Mouse (Mus musculus) forebrain, embryonic 16.5 days (tissue): ENCODE data around the gene Sat2. TPM values are rescaled to one million over a fixed set of nuclear protein-coding genes. Genes with fewer than 3 reads are reported as not detected.
A peak's percentile ranks its signal among the peaks of the same experiment; 100 is the strongest.

ENCODE experiments used
- ATAC-seq: fragments of 200-750 bp; cut with Nextera tagmentation; 2 replicates; pipeline ENCODE4 v1.8.0; 2017; ENCODE audit warnings: mild to moderate bottlenecking, moderate library complexity
- H3K27ac ChIP-seq: fragments of 300-500 bp; sonication (generic); 2 replicates; pipeline ENCODE4 v1.5.1; 2014; ENCODE audit warnings: low read length, control low read depth
- H3K27me3 ChIP-seq: fragments of 300-500 bp; sonication (generic); replicated peaks from 2 replicates; pipeline ENCODE4 v1.6.1; 2014; ENCODE audit warnings: low read length; ENCODE audit not compliant: control insufficient read depth, insufficient read depth
- H3K36me3 ChIP-seq: fragments of 300-500 bp; sonication (generic); 2 replicates; pipeline ENCODE4 v1.6.1; 2014; ENCODE audit not compliant: control insufficient read depth, insufficient read depth
- H3K4me1 ChIP-seq: fragments of 300-500 bp; sonication (generic); replicated peaks from 2 replicates; pipeline ENCODE4 v1.6.1; 2014; ENCODE audit warnings: low read length; ENCODE audit not compliant: control insufficient read depth, insufficient read depth
- H3K4me2 ChIP-seq: fragments of 300-500 bp; sonication (generic); 2 replicates; pipeline ENCODE4 v1.6.1; 2014; ENCODE audit warnings: mild to moderate bottlenecking, low read length, control low read depth
- H3K4me3 ChIP-seq: fragments of 300-500 bp; sonication (generic); replicated peaks from 2 replicates; pipeline ENCODE4 v1.5.1; 2014; ENCODE audit warnings: mild to moderate bottlenecking, low read length, control low read depth
- H3K9ac ChIP-seq: fragments of 300-500 bp; sonication (generic); replicated peaks from 2 replicates; pipeline ENCODE4 v1.6.1; 2014; ENCODE audit warnings: low read depth, low read length, control low read depth
- H3K9me3 ChIP-seq: fragments of 300-500 bp; sonication (generic); 2 replicates; pipeline ENCODE4 v1.6.1; 2016; ENCODE audit warnings: low read length; ENCODE audit not compliant: control insufficient read depth
- WGBS: fragments of 180-500 bp; shearing (Covaris S2); extraction: QIAGEN DNeasy Blood & Tissue Kit; methylation state at CpG from one replicate; pipeline ENCODE4 v1.1.7; 2014; 5-methylcytosine and 5-hydroxymethylcytosine counted together
- polyA plus RNA-seq: library from polyadenylated mRNA; unstranded; fragments of >200 nt; fragmentation: Nextera tagmentation; extraction: Ambion mirVana; gene quantifications from 2 replicates; pipeline ENCODE4 v1.2.1, GENCODE M21; 2015

Gene Sat2
- polyA plus RNA-seq, 1 experiment from 2014 or later, result 23.8 TPM

DNA sequence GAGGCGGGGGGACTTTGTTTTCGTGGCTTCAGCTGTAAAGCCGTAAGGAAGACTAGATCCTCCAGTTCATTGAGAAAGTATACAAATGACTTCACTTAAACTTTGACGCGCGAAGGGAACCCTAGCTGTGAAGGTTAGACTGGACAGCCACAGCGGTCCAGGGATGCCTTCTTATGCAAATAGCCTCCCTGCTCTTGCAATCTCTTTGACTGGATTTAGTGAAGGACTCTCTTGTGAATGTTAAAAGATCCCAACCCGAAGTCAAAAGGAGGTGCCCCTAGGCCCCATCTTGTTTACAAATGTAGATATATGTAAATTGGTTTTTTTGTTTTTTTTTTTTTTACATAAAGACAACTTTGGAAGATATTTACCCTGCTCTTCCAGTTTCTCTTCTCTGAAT, 40.0 kb upstream of the Sat2 start:
- Histone ChIP-seq H3K27ac (peak overlapping the region; percentile 94), H3K27me3 (no peaks in the 10 kb centered on the region), H3K4me3 (peak overlapping the region; percentile 65), H3K4me2 (peak overlapping the region; percentile 82), H3K36me3 (no peaks in the 10 kb centered on the region), H3K9ac (peak overlapping the region; percentile 68), H3K4me1 (peaks cover 28% of the 10 kb centered on the region), H3K9me3 (no peaks in the 10 kb centered on the region)
- ATAC-seq, result no peak
- WGBS, result under 1% methylated on average over 8 of the region's 8 CpGs

DNA sequence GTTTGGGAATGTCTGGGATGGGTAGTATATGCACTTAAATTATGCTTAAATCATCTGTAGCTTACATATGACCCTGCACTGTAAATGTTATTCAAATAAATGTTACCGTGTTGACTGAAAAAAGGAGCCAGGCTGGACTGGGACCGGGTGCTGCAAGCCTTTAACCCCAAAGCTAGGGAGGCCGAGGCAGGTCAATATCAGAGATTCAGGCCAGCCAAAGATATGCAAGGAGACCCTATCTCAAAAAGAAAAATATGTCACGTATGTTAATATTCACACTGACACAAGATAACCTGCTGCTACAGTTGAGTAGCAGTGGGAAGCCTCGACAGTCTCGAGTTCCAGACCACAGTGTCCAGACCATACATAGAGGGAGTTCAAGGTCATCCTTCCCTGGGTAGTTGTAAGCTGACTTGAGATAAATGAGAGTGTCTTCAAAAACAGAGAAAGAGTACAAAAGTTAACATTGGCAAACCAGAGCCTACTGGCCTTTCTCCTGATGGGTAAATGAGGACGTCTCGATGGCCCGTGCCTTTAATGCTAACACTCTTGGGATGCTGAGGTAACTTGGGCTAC, 39.5 kb upstream of the Sat2 start:
- Histone ChIP-seq H3K9me3 (no peaks in the 10 kb centered on the region), H3K27ac (no peak overlapping the region), H3K4me3 (peak overlapping the region; percentile 65; the same call in 1 of the 2 replicates), H3K4me1 (peaks cover 23% of the 10 kb centered on the region), H3K4me2 (peak overlapping the region; percentile 82), H3K27me3 (no peaks in the 10 kb centered on the region), H3K9ac (no peak overlapping the region), H3K36me3 (no peaks in the 10 kb centered on the region)
- WGBS, result 58% methylated on average over 9 of the region's 9 CpGs
- no peak for ATAC-seq

DNA sequence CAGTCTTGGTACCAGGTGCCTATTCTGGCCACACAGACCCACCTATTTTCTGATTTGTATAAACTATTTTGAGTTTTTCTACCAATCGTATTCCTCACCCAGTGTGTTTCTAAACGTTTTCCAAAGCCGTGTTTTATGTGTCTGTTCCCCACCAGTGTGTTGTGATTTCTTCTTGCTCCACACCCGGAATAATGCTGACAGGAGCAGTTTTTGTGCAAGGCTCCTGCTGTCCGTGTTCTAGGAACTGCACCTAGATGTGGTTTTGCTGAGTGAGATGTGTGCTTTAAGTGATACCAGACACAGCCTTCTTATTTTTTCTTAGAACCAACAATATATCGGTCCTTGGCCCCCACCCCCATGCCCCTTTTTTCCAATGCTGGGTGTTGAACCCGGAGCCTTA, 37.8 kb upstream of the Sat2 start:
- ATAC-seq, result no peak
- peaks cover 9% of the 10 kb centered on the region for H3K4me1 ChIP-seq
- no peak overlapping the region for H3K27ac ChIP-seq
- no peak overlapping the region for H3K4me3 ChIP-seq
- H3K4me2 ChIP-seq, result no peak overlapping the region
- whole genome bisulfite sequencing, result 85% methylated on average over 7 of the region's 7 CpGs
- peaks cover 6% of the 10 kb centered on the region; the same call in 1 of the 2 replicates for H3K36me3 ChIP-seq
- no peaks in the 10 kb centered on the region for H3K27me3 ChIP-seq
- no peak overlapping the region for H3K9ac ChIP-seq
- no peaks in the 10 kb centered on the region for H3K9me3 ChIP-seq

DNA sequence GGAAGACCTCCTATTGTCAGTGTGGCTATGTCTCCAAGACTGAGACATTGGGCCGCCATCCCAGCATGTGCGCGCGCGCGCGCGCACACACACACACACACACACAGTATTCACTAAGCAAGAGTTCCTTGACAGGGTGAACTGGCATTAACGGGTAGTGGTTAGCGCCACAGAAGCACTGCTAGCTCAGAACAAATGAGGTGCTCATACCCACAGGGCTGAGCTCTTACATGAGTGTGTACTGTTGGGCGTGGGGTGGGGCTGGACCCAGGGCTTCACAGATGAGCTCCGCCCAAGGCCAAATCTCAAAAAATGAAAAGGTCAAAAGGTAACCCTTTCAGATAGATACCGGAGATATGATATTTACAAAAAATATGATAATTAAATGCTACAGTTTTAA, 36.9 kb upstream of the Sat2 start:
- WGBS, result 94% methylated on average over 13 of the region's 13 CpGs
- no peak overlapping the region for H3K9ac ChIP-seq
- peaks cover 14% of the 10 kb centered on the region for H3K36me3 ChIP-seq
- no peak for ATAC-seq
- H3K9me3 ChIP-seq, result no peaks in the 10 kb centered on the region
- no peak overlapping the region for H3K27ac ChIP-seq
- H3K4me1 ChIP-seq, result peaks cover 9% of the 10 kb centered on the region
- H3K4me2 ChIP-seq, result no peak overlapping the region
- H3K4me3 ChIP-seq, result no peak overlapping the region
- H3K27me3 ChIP-seq, result no peaks in the 10 kb centered on the region

DNA sequence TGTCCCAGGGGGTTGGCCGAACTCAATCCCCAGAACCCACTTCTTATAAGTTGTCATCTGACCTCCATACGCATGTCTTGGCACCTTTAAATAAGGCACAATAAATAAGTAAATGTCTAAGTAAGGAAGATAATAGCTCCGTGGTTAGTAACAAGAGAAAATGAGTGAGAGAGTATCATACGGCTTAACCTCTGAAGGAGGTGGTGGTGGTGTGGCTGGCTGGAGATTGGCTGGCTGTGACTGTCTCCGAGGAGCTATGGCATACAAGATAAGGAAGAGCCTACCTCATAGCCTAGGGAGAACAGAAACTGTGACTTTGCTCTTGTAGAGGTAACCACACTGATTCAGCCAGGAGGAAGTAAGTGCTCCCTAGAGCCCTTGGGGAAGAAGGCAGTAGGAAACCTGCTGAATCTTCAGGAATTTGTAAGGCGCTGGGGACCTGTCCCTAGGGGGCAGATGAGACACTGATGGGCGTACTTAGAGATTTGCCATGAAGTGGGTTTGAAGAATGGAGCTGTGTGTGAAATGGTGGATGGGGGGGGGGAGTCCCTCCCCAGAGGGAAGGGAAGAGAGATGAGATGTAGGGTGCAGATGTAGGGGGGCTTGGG, 36.0 kb upstream of the Sat2 start:
- Histone ChIP-seq H3K4me3 (no peak overlapping the region), H3K9me3 (no peaks in the 10 kb centered on the region), H3K36me3 (peaks cover 18% of the 10 kb centered on the region), H3K27ac (no peak overlapping the region), H3K4me2 (no peak overlapping the region), H3K9ac (no peak overlapping the region), H3K4me1 (peaks cover 9% of the 10 kb centered on the region), H3K27me3 (no peaks in the 10 kb centered on the region)
- ATAC-seq, result no peak
- WGBS, result 81% methylated on average over 7 of the region's 7 CpGs

DNA sequence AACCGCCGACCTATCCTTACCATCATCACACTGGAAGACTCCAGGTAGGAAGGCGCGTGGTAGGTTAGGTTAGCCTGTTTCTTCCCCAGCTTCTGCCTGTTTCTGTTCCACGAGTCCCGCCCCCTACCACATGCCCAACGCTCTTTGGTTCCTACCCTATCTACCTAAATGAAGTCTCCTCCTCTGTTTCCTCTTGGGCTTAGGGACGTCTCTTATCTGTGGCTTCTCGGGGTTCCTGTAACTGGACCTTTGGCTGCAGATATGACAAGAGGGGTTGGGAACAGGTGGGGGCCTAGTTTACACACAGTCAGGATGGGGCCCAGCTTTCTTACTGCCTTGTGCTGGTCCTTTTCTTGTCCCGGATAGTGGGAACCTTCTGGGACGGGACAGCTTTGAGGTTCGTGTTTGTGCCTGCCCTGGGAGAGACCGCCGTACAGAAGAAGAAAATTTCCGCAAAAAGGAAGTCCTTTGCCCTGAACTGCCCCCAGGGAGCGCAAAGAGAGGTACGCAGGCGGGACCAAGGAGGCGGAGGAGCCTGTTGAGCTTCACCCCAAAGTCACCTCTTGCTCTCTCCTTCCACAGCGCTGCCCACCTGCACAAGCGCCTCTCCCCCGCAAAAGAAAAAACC, 32.5 kb upstream of the Sat2 start:
- H3K36me3 ChIP-seq, result peaks cover 18% of the 10 kb centered on the region
- WGBS, result 92% methylated on average over 22 of the region's 22 CpGs
- H3K4me2 ChIP-seq, result no peak overlapping the region

DNA sequence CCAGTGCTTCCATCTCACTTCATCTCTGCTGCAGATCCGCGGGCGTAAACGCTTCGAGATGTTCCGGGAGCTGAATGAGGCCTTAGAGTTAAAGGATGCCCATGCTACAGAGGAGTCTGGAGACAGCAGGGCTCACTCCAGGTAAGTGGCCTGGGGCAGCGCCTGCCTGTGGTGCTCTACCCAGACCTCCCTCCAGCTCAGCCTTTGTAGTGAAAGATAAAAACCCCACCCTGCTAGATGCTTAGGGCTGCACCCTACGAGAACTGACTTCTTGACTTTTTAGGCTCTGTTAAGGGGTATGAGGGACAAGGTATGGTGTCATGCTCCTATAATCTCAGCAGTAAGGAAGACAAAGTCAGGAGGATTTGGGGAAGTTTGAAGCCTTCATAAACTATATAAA, 31.2 kb upstream of the Sat2 start:
- Histone ChIP-seq H3K9me3 (no peaks in the 10 kb centered on the region), H3K4me1 (peaks cover 6% of the 10 kb centered on the region), H3K9ac (no peak overlapping the region), H3K4me2 (no peak overlapping the region), H3K27ac (no peak overlapping the region), H3K36me3 (peaks cover 18% of the 10 kb centered on the region), H3K27me3 (no peaks in the 10 kb centered on the region), H3K4me3 (no peak overlapping the region)
- no peak for ATAC-seq
- WGBS, result 94% methylated on average over 8 of the region's 8 CpGs

More for the DNA sequence above, 32.5 kb upstream of the Sat2 start:
- H3K4me3 ChIP-seq, result no peak overlapping the region
- H3K4me1 ChIP-seq, result peaks cover 6% of the 10 kb centered on the region
- H3K9me3 ChIP-seq, result no peaks in the 10 kb centered on the region
- H3K27ac ChIP-seq, result no peak overlapping the region
- no peaks in the 10 kb centered on the region for H3K27me3 ChIP-seq
- H3K9ac ChIP-seq, result no peak overlapping the region
- no peak for ATAC-seq

DNA sequence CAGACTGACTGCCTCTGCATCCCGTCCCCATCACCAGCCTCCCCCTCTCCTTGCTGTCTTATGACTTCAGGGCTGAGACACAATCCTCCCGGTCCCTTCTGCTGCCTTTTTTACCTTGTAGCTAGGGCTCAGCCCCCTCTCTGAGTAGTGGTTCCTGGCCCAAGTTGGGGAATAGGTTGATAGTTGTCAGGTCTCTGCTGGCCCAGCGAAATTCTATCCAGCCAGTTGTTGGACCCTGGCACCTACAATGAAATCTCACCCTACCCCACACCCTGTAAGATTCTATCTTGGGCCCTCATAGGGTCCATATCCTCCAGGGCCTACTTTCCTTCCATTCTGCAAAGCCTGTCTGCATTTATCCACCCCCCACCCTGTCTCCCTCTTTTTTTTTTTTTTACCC, 30.4 kb upstream of the Sat2 start:
- no peak for ATAC-seq
- Histone ChIP-seq H3K27ac (no peak overlapping the region), H3K4me3 (no peak overlapping the region), H3K9me3 (no peaks in the 10 kb centered on the region), H3K27me3 (no peaks in the 10 kb centered on the region), H3K9ac (no peak overlapping the region), H3K4me1 (peaks cover 6% of the 10 kb centered on the region), H3K36me3 (peaks cover 18% of the 10 kb centered on the region), H3K4me2 (no peak overlapping the region)
- 86% methylated on average over 3 of the region's 3 CpGs for WGBS

DNA sequence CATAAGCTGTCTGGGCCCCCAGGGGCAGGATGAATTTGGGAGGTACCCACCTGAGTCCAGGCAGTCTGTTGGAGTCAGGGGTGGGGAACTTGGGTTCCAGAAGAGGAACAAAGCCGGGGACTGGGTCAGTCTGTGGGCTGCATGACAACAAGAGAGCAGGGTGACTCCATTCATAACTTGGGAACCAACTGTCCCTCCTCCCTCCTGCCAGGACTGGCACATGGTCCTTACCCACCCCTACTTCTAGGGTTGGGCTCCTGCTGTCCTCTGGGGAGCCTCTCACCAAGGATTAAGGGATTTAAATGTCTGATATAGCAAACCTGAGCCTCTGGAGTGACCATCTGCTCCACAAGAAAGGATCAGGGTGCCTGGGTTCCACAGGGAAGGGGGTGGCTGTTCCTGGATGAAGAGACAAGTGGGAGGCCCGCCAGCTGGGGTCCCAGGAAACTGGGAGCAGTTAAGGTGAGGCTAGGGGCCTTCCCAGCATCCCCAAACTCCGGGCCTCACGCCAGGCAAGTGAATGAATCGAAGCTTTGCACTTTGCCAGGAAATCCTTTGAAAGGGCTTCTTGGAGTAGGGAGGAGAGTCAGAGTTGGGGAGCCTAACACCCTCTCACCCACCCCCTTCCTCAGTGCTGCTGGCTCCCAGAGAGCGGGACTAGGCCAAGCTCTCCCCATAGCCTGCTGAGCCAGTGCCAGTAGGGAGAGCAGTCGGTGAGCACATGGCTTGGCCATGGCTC, 29.8 kb upstream of the Sat2 start:
- H3K4me2 ChIP-seq, result no peak overlapping the region
- WGBS, result 46% methylated on average over 7 of the region's 7 CpGs
- peaks cover 6% of the 10 kb centered on the region for H3K4me1 ChIP-seq
- no peaks in the 10 kb centered on the region for H3K27me3 ChIP-seq
- no peaks in the 10 kb centered on the region for H3K9me3 ChIP-seq
- no peak overlapping the region for H3K4me3 ChIP-seq
- peak; percentile 93 for ATAC-seq
- H3K36me3 ChIP-seq, result peaks cover 18% of the 10 kb centered on the region
- peak overlapping the region; percentile 58 for H3K27ac ChIP-seq
- H3K9ac ChIP-seq, result no peak overlapping the region
